Mouse (Mus musculus): ENCODE data around the gene Tesc. TPM values are rescaled to one million over a fixed set of nuclear protein-coding genes. Genes with fewer than 3 reads are reported as not detected.

Gene Tesc
- polyA plus RNA-seq, 1 experiment from 2014 or later = 3.5 TPM

DNA sequence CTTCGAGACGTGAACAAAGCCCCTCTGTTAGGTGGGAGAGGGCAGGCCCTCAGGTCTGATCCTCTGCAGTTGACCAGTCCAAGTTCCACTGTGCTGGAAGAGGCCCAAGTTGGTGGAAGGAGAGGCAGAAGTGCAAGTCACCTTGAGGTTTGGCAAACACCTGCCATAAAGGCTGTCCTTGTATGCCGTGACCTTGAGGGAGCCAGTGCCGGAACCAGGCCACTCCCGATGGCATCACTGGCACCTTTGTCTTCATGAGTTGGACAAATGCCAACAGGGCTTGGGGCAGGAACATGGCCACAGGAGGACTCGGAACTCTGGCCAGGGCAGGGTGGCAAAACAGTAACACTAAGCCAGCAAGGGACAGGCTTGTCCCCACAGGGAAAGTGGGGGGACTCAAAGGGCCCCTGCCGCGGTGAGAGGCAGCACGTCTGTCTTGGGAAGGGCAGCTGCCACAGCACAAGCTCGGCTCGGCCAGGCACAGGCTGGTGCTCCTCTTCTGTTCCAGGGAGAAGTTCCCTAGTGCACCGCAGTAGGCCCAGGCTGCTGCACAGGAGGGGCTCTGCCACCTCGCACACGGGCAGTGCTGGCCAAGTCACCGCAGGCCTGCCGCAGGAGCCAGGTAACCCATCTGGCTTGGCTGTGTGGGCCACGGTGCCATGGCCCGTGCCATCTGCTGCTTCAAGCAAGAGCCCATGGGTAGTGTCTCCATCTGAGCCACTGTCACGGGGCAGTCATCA, 38.1 kb downstream of the Tesc start:
- Histone ChIP-seq H3K27me3 (replicated peaks) (no peaks in the 10 kb centered on the region), H3K4me1 (peaks cover 32% of the 10 kb centered on the region), H3K4me3 (replicated peaks) (no peak overlapping the region), H3K36me3 (peaks cover 19% of the 10 kb centered on the region), H3K9ac (replicated peaks) (no peak overlapping the region), H3K4me2 (no peak overlapping the region), H3K27ac (replicated peaks) (no peak overlapping the region), H3K9me3 (replicated peaks) (no peaks in the 10 kb centered on the region)
- 78% methylated on average over 19 of the region's 19 CpGs for WGBS
- ATAC-seq (ENCODE audit: low FRiP score) = no peak

DNA sequence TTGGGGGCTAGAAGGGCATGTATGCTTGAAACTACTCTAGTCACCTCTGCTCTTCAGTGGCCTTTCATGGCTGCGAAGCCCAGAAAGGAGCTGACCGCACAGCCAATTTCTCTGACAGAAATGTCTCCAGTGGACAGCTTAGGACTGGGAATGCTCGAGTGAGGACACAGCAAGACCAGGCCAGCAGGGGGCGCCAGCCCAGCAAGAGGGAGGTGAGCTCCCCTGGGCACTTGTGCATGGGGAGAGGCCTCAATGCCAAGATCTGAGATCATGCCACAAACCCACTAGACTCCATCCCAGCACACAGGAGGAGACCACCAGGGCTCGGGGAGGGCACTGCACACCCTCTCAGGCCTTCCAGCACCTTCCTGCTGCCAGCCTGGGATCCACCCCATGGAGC, 39.3 kb downstream of the Tesc start:
- H3K36me3 ChIP-seq = peaks cover 19% of the 10 kb centered on the region
- WGBS = 66% methylated on average over 5 of the region's 5 CpGs
- no peak overlapping the region for H3K4me2 ChIP-seq
- peaks cover 32% of the 10 kb centered on the region for H3K4me1 ChIP-seq
- no peak overlapping the region for H3K4me3 ChIP-seq (replicated peaks)
- no peak overlapping the region for H3K9ac ChIP-seq (replicated peaks)
- no peak for ATAC-seq (ENCODE audit: low FRiP score)
- no peaks in the 10 kb centered on the region for H3K27me3 ChIP-seq (replicated peaks)
- H3K27ac ChIP-seq (replicated peaks) = no peak overlapping the region
- no peaks in the 10 kb centered on the region for H3K9me3 ChIP-seq (replicated peaks)

GRCm38 (mm10) chr5:118067572-118067971, 40.0 kb downstream of the Tesc start:
- H3K4me3 ChIP-seq (replicated peaks) = no peak overlapping the region
- peaks cover 32% of the 10 kb centered on the region for H3K4me1 ChIP-seq
- H3K36me3 ChIP-seq = peaks cover 19% of the 10 kb centered on the region
- no peak overlapping the region for H3K4me2 ChIP-seq
- H3K9me3 ChIP-seq (replicated peaks) = no peaks in the 10 kb centered on the region
- H3K27me3 ChIP-seq (replicated peaks) = no peaks in the 10 kb centered on the region
- 71% methylated on average over 4 of the region's 4 CpGs for WGBS
- no peak for ATAC-seq (ENCODE audit: low FRiP score)
- no peak overlapping the region for H3K9ac ChIP-seq (replicated peaks)
- H3K27ac ChIP-seq (replicated peaks) = no peak overlapping the region

DNA sequence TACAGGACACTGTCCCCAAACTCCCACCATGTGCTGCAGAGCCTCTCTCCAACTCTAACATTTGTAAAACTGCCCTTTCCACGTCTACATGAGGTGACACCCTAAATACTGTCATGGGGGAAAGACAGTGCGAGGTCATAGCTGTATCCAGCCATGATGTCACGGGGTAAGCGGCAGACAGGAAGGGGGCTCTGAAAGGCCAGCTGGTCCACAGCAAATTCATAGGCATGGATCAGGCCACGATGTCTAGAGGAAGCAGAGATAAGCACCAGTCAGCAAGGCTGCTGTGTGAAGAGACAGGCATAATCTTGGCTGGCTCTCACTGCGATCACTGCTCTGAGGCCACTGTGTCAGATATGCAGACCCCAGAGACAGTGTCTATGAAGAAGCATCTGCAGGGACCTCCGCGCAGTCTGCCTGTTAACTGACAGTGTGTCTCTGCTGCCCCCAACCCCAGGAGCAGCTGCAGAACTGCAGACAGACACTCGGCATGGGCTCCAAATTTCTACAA, 40.5 kb downstream of the Tesc start:
- Histone ChIP-seq H3K27me3 (replicated peaks) (no peaks in the 10 kb centered on the region), H3K4me3 (replicated peaks) (no peak overlapping the region), H3K4me1 (peaks cover 30% of the 10 kb centered on the region), H3K9me3 (replicated peaks) (no peaks in the 10 kb centered on the region), H3K27ac (replicated peaks) (no peak overlapping the region), H3K9ac (replicated peaks) (no peak overlapping the region), H3K4me2 (no peak overlapping the region), H3K36me3 (peaks cover 19% of the 10 kb centered on the region)
- WGBS = 93% methylated on average over 9 of the region's 9 CpGs
- ATAC-seq (ENCODE audit: low FRiP score) = no peak

DNA sequence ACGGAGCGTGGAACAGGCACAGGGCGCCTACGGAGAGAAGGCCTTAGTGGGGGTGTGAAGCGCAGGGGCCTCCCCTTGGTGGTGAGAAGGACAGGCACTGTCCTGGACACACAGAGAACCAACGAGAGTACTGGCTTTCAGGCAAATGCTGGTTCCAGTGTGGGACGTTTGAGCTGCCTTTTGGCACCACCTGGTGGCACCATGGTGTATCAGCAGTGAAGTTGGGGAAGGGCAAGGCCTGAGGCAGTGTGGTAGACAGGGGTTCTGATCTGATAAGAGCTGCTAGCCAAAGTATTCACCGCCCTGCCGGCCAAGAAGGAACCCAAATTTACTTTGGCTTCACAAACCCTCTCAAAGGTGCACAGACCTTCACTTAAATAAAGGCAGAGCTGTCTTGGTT, 41.8 kb downstream of the Tesc start:
- Histone ChIP-seq H3K9ac (replicated peaks) (no peak overlapping the region), H3K27ac (replicated peaks) (no peak overlapping the region), H3K4me2 (no peak overlapping the region), H3K9me3 (replicated peaks) (no peaks in the 10 kb centered on the region), H3K27me3 (replicated peaks) (no peaks in the 10 kb centered on the region), H3K36me3 (peaks cover 23% of the 10 kb centered on the region), H3K4me3 (replicated peaks) (no peak overlapping the region), H3K4me1 (peaks cover 27% of the 10 kb centered on the region)
- ATAC-seq (ENCODE audit: low FRiP score) = peak; percentile 45; the same call in 1 of the 2 replicates
- WGBS = 48% methylated on average over 9 of the region's 9 CpGs

- H3K9ac ChIP-seq (replicated peaks) = no peak overlapping the region
- H3K4me1 ChIP-seq = peaks cover 18% of the 10 kb centered on the region
- H3K4me2 ChIP-seq = no peak overlapping the region
- H3K27ac ChIP-seq (replicated peaks) = no peak overlapping the region
- no peak overlapping the region for H3K4me3 ChIP-seq (replicated peaks)
- peaks cover 37% of the 10 kb centered on the region for H3K36me3 ChIP-seq
- H3K9me3 ChIP-seq (replicated peaks) = no peaks in the 10 kb centered on the region
- no peaks in the 10 kb centered on the region for H3K27me3 ChIP-seq (replicated peaks)
- no peak for ATAC-seq (ENCODE audit: low FRiP score)
- 57% methylated on average over 5 of the region's 5 CpGs for WGBS
Observed at GRCm38 (mm10) chr5:118071766-118072165, 44.2 kb downstream of the Tesc start.

- ATAC-seq (ENCODE audit: low FRiP score) = no peak
- no peaks in the 10 kb centered on the region for H3K9me3 ChIP-seq (replicated peaks)
- peaks cover 37% of the 10 kb centered on the region for H3K36me3 ChIP-seq
- WGBS = 57% methylated on average over 15 of the region's 15 CpGs
- H3K4me3 ChIP-seq (replicated peaks) = no peak overlapping the region
- no peak overlapping the region for H3K9ac ChIP-seq (replicated peaks)
- H3K4me2 ChIP-seq = no peak overlapping the region
- H3K4me1 ChIP-seq = peaks cover 31% of the 10 kb centered on the region
- 0 out of 2 replicates have a peak overlapping the region, but pooled peaks have one; percentile 6 for H3K27ac ChIP-seq (replicated peaks)
- no peaks in the 10 kb centered on the region for H3K27me3 ChIP-seq (replicated peaks)
Observed at GRCm38 (mm10) chr5:118073213-118073773, 45.8 kb downstream of the Tesc start.

DNA sequence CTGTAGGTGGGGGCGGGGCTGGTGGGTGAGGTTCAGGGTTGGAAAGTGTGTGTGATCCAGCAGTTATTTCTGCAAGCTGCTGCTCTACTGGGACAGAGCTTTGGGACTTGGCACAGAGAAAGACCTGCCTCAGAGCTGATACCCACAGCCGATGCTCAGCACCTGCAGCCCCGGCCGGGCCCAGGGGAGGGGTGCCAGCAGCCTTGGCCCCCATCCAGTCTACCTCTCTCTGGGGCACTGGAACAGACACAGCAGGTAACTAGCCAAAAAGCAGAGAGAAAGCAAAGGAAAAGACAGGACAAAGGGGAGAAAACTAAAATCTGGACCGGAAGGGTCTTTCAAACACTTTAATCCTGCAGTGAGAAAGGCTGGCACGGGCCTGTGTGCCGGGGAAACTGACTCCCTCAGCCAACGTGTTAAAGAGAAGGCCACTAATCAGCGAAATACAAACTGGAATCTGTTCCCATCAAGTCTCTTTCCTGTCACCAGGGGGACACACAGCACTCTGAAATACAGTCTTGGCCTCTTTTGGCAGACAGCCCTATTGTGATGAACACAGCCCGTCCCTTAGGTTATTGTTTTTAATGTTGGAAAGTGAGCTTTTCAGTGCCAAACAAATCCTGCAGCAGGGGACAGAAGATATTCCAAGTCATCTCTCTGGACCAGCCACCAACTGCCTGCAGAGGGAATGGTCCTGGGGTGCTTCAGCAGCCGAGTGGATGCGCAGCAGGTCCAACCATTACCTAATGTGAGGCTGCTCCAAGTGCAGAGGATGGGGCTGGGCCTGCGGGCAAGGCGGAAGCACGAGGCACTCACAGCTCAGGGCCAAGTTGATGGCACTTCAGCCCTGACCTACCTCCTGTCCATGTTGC, 49.4 kb downstream of the Tesc start:
- WGBS = 61% methylated on average over 15 of the region's 15 CpGs
- H3K9me3 ChIP-seq (replicated peaks) = no peaks in the 10 kb centered on the region
- H3K9ac ChIP-seq (replicated peaks) = no peak overlapping the region
- peaks cover 63% of the 10 kb centered on the region for H3K4me1 ChIP-seq
- ATAC-seq (ENCODE audit: low FRiP score) = peak; percentile 51; the same call in 1 of the 2 replicates
- H3K4me3 ChIP-seq (replicated peaks) = no peak overlapping the region
- H3K27me3 ChIP-seq (replicated peaks) = no peaks in the 10 kb centered on the region
- peaks cover 23% of the 10 kb centered on the region for H3K36me3 ChIP-seq
- peak overlapping the region; percentile 56 for H3K27ac ChIP-seq (replicated peaks)
- no peak overlapping the region for H3K4me2 ChIP-seq

DNA sequence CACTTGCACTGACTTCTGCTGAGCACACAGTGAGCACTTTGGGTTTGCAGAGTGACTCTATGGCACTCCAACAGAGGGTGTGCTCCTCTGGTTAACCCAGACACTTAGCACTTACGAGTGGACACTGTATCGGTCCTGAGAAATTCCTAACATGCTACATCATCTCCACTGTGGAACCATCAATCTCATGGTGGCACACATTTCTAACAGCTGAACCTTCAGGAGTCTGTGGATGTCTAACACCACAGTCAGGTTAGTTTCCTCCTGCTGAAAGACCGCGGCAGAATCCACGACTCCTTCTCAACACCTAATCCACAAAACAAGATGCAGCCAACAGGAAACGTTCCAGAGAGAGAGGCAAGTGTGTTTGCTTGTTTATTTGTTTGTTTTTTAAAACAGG, 51.0 kb downstream of the Tesc start:
- no peak overlapping the region for H3K27ac ChIP-seq (replicated peaks)
- H3K4me3 ChIP-seq (replicated peaks) = no peak overlapping the region
- H3K4me1 ChIP-seq = peaks cover 73% of the 10 kb centered on the region
- no peaks in the 10 kb centered on the region for H3K9me3 ChIP-seq (replicated peaks)
- peaks cover 23% of the 10 kb centered on the region for H3K36me3 ChIP-seq
- no peak overlapping the region for H3K4me2 ChIP-seq
- H3K9ac ChIP-seq (replicated peaks) = no peak overlapping the region
- no peaks in the 10 kb centered on the region for H3K27me3 ChIP-seq (replicated peaks)
- 82% methylated on average over 6 of the region's 6 CpGs for WGBS
- ATAC-seq (ENCODE audit: low FRiP score) = no peak

DNA sequence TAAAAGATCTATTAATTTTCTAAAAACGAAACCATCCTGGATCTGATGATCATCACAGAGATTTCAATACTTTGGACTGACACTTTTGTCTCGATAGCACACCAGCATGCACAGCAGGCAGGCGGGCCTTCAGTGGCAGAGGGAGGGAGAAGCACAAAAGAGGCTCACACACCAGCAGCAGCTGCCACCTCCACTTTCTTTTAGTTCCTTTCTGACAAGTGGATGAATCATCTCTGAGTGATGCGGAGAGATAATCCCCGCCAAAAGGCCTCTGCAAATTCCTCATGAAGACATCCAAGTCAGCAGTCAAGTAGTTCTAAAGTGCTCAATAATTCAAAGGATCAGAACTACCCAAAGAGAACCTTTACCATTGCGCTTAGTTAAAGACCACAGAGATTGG, 51.8 kb downstream of the Tesc start:
- Histone ChIP-seq H3K4me2 (no peak overlapping the region), H3K36me3 (peaks cover 18% of the 10 kb centered on the region), H3K4me3 (replicated peaks) (no peak overlapping the region), H3K9me3 (replicated peaks) (no peaks in the 10 kb centered on the region), H3K27me3 (replicated peaks) (no peaks in the 10 kb centered on the region), H3K4me1 (peaks cover 76% of the 10 kb centered on the region), H3K9ac (replicated peaks) (no peak overlapping the region), H3K27ac (replicated peaks) (peak overlapping the region; percentile 62)
- no peak for ATAC-seq (ENCODE audit: low FRiP score)
- 40% methylated on average over 6 of the region's 6 CpGs for WGBS

DNA sequence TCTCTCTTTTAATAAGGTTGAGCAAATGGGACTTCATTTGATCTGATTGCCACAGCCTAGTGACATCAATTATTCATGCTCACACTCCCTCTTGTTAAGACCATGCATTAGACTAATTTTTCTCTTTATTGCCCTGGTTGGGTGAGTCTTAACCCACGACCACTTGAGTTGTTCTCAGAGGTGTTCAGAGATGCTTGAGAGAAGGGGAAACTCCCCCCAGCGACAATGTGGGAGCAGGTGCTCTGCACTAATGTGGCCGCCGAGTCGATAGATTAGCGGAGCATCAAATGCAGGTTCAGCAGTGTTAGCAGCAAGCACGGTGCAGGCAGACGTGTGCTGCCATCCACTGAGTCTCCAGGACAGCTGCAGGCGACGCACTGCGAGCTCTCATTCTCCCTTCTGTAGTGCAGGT, 52.3 kb downstream of the Tesc start:
- Histone ChIP-seq H3K9ac (replicated peaks) (no peak overlapping the region; the same call in 1 of the 2 replicates), H3K27me3 (replicated peaks) (no peaks in the 10 kb centered on the region), H3K4me2 (no peak overlapping the region), H3K27ac (replicated peaks) (peak overlapping the region; percentile 62), H3K4me1 (peaks cover 81% of the 10 kb centered on the region), H3K4me3 (replicated peaks) (no peak overlapping the region), H3K36me3 (peaks cover 18% of the 10 kb centered on the region), H3K9me3 (replicated peaks) (no peaks in the 10 kb centered on the region)
- no peak for ATAC-seq (ENCODE audit: low FRiP score)
- WGBS = 31% methylated on average over 11 of the region's 11 CpGs

All from neural tube, embryonic 15.5 days (tissue).